Mouse (Mus musculus) lung, postnatal 4 days (tissue): ENCODE measurements around the gene Cmtm4.

ENCODE experiments used
- DNase-seq, 2 experiments: peaks; one replicate each; pipeline ENCODE4 v3.0.0; 2021

Gene Cmtm4

GRCm38 (mm10) chr8:104410628-104411273 is 15.1 kb upstream of the Cmtm4 start:
- no peak for DNase-seq

- DNase-seq: no peak
These were observed 12.9 kb upstream of the Cmtm4 start for GRCm38 (mm10) chr8:104408328-104409110.

GRCm38 (mm10) chr8:104406340-104407128 is 10.9 kb upstream of the Cmtm4 start:
- DNase-seq: no peak

DNA sequence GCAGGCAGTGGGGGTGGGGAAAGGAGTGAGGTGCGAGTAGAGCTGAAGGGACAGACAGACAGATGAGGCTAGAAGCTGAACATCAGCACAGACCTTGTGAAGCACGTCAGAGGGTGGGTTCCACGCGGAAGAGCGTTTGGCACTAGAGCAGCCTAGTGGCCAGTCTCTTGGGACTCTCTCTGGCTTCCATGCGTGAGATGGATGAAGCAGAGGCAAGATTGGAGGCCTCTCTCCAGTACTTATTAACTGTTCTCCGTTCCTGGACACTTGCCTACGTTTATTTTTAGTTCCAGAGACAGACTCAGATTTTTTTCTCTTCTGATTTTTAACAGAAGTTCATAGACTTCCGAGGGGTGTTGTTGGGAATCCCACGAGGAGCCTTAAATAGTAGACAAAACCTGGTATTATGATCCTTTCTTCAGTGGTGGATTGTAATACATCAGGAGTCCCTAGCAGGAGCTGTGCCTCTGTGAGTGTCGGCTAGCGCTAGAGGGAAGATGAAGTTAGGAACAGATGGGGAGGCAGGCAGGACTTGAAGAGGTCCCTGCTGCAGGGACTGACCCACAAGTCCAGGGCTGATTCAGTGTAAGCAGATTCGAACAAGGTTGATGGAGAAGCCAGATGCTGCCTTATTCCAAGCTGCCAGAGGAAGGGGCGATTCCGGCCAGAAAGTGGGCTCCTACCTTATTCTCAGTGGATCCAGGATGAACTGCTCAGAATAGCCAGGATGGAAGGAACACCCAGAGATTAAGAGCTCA is 10.0 kb upstream of the Cmtm4 start:
- no peak for DNase-seq

GRCm38 (mm10) chr8:104403596-104403995 is 8.0 kb upstream of the Cmtm4 start:
- no peak for DNase-seq

DNA sequence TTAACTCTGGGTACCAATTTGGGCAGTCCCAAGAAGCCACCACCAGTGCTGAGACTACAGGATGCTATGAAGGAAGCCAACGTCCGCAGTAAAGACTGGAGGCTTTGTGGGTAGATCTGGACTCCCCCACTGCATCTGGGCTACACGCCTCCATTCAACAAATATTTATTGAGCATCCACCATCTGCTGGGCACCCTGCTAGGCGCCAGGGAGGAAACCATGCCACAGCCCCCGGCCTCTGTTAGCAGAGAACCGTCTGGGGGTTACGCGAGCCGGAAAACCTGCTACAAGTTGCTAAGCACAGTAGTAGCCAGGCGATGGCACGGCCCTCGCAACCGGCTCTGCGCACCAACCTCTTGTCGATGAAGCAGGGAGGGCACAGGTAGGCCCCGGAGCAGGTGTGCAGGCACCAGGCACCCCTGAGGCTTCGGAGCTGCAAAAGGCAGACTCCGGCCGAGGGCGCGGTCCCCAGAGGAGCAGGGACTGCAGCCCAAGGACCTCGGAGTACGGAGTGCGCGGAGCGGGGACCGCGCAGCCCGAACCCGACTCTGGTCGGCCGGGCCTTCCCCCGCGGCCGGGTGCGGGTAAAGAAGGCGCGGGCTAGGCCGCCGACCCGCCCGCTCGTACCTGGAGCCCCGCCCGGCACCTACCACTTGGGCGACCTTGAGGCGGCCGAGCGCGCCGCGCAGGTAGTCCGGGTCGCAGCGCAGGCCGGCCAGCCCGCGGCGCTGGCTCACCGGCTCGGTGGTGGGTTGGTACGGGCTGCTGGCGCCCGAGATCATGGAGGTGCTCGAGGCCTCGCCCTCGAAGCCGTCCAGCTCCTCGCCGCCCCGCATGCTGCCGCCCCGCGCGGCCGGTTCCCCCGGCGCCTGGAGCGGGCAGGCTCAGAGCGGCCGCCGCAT is 555 bp downstream of the Cmtm4 start:
- DNase-seq: peak; percentile 53 to 73

- DNase-seq: peak; percentile 41 to 69
These were observed 1.8 kb downstream of the Cmtm4 start for GRCm38 (mm10) chr8:104393767-104394166.

- DNase-seq: no peak
These were observed 2.5 kb downstream of the Cmtm4 start for GRCm38 (mm10) chr8:104393139-104393538.

- DNase-seq: no peak
These were observed 5.4 kb downstream of the Cmtm4 start for GRCm38 (mm10) chr8:104390245-104390644.

GRCm38 (mm10) chr8:104387980-104388379 is 7.6 kb downstream of the Cmtm4 start:
- DNase-seq: peak; percentile 35 to 51

GRCm38 (mm10) chr8:104387501-104387900 is 8.1 kb downstream of the Cmtm4 start:
- DNase-seq: no peak

- no peak for DNase-seq
These were observed 8.9 kb downstream of the Cmtm4 start for GRCm38 (mm10) chr8:104386693-104387092.

GRCm38 (mm10) chr8:104383977-104384376 is 11.6 kb downstream of the Cmtm4 start:
- peak; percentile 35 to 59 for DNase-seq

GRCm38 (mm10) chr8:104383296-104383695 is 12.3 kb downstream of the Cmtm4 start:
- no peak for DNase-seq

- DNase-seq: no peak
These were observed 14.6 kb downstream of the Cmtm4 start for GRCm38 (mm10) chr8:104380961-104381411.

DNA sequence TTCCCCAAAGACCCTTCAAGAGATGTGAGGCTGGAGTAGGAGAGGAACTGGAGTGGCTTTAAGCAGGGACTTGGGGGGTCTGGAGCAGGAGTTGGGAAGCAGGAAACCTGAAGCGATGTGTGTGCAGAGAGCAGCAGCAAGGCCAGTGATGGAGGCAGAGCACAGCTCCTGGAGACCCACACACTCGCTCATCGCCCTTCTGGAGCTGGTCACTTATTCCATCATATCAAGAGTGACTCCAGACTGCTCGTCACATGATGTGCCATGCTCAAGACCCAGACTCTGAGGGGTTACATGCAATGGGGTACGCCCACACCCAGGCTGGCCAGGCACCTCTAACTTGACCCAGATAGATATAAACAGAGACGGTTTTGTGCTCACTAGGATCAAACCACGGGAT is 15.3 kb downstream of the Cmtm4 start:
- DNase-seq: no peak

GRCm38 (mm10) chr8:104379301-104379836 is 16.2 kb downstream of the Cmtm4 start:
- DNase-seq: no peak

GRCm38 (mm10) chr8:104376669-104377068 is 18.9 kb downstream of the Cmtm4 start:
- DNase-seq: no peak

- no peak for DNase-seq
These were observed 19.6 kb downstream of the Cmtm4 start for GRCm38 (mm10) chr8:104375959-104376358.

GRCm38 (mm10) chr8:104374864-104375846 is 20.5 kb downstream of the Cmtm4 start:
- DNase-seq: peak; percentile 44 to 48
